Mouse (Mus musculus) lung, embryonic 15.5 days (tissue): ENCODE results near the gene Nat8. TPM values are rescaled to one million over a fixed set of nuclear protein-coding genes. Genes with fewer than 3 reads are reported as not detected.
"Not testable (repeated sequence)": the region's sequence is repeated elsewhere in the genome, so short reads cannot be mapped to it uniquely, and the experiment has no call there.

ENCODE experiments used
- ATAC-seq: fragments of 200-750 bp; cut with Nextera tagmentation; 2 replicates; pipeline ENCODE4 v1.8.0; 2017; ENCODE audit warnings: moderate number of reproducible peaks, borderline replicate concordance; ENCODE audit not compliant: low FRiP score, low TSS enrichment; ENCODE audit errors: extremely low read depth
- H3K27ac ChIP-seq: fragments of 300-500 bp; sonication (generic); 2 replicates; pipeline ENCODE4 v1.5.1; 2015; ENCODE audit warnings: moderate library complexity, mild to moderate bottlenecking, inconsistent platforms
- H3K27me3 ChIP-seq: fragments of 300-500 bp; sonication (generic); 2 replicates; pipeline ENCODE4 v1.6.1; 2015; ENCODE audit warnings: inconsistent platforms
- H3K36me3 ChIP-seq: fragments of 300-500 bp; sonication (generic); 2 replicates; pipeline ENCODE4 v1.6.1; 2015; ENCODE audit warnings: inconsistent platforms
- H3K4me1 ChIP-seq: fragments of 300-500 bp; sonication (generic); 2 replicates; pipeline ENCODE4 v1.6.1; 2015; ENCODE audit warnings: inconsistent platforms
- H3K4me2 ChIP-seq: fragments of 300-500 bp; sonication (generic); 2 replicates; pipeline ENCODE4 v1.6.1; 2015; ENCODE audit warnings: inconsistent platforms, mild to moderate bottlenecking, moderate library complexity
- H3K4me3 ChIP-seq: fragments of 300-500 bp; sonication (generic); 2 replicates; pipeline ENCODE4 v1.5.1; 2015; ENCODE audit warnings: mild to moderate bottlenecking, inconsistent platforms
- H3K9ac ChIP-seq: fragments of 300-500 bp; sonication (generic); 2 replicates; pipeline ENCODE4 v1.6.1; 2015; ENCODE audit warnings: inconsistent platforms
- H3K9me3 ChIP-seq: fragments of 300-500 bp; sonication (generic); 2 replicates; pipeline ENCODE4 v1.6.1; 2016; ENCODE audit warnings: inconsistent platforms
- WGBS: fragments of 180-500 bp; shearing (Covaris S2); methylation state at CpG from one replicate; pipeline ENCODE4 v1.1.7; 2015; 5-methylcytosine and 5-hydroxymethylcytosine counted together
- polyA plus RNA-seq: library from polyadenylated mRNA; unstranded; fragments of >200 nt; fragmentation: Nextera tagmentation; extraction: Ambion mirVana; gene quantifications from 2 replicates; pipeline ENCODE4 v1.2.1, GENCODE M21; 2015

Nat8 gene
- polyA plus RNA-seq, 1 experiment from 2014 or later, result not detected

- Histone ChIP-seq H3K27me3 (no peaks in the 10 kb centered on the region), H3K9ac (no peak overlapping the region), H3K4me3 (no peak overlapping the region), H3K27ac (no peak overlapping the region), H3K4me2 (no peak overlapping the region), H3K36me3 (no peaks in the 10 kb centered on the region), H3K9me3 (no peaks in the 10 kb centered on the region), H3K4me1 (no peaks in the 10 kb centered on the region)
- ATAC-seq, result no peak
- 48% methylated on average over 1 of the region's 1 CpGs for WGBS
Observed at GRCm38 (mm10) chr6:85829462-85829861, 2.4 kb downstream of the Nat8 start.

DNA sequence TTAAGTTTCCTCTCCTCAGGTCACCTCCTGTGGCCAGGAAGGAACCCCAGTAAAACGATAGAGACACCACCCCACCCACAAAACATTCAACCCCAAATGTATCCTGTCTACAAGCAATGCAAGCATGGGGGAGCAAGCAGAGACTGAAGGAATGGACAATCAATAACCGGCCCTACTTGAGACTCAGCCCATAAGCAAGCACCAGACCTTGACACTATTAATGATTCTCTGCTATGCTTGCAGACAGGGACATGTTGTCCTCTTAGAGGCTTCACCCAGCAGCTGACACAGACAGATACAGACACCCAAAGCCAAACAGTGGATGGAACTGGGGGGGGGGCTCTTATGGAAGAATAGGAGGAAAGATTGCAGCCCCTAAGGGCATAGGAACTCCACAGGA is 6.0 kb downstream of the Nat8 start:
- H3K4me1 ChIP-seq, result no peaks in the 10 kb centered on the region
- no peaks in the 10 kb centered on the region for H3K36me3 ChIP-seq
- H3K9ac ChIP-seq, result no peak overlapping the region
- no peaks in the 10 kb centered on the region for H3K27me3 ChIP-seq
- no peaks in the 10 kb centered on the region for H3K9me3 ChIP-seq
- WGBS, result 83% methylated on average over 2 of the region's 2 CpGs
- H3K4me3 ChIP-seq, result no peak overlapping the region
- no peak overlapping the region for H3K27ac ChIP-seq
- no peak for ATAC-seq
- no peak overlapping the region for H3K4me2 ChIP-seq

DNA sequence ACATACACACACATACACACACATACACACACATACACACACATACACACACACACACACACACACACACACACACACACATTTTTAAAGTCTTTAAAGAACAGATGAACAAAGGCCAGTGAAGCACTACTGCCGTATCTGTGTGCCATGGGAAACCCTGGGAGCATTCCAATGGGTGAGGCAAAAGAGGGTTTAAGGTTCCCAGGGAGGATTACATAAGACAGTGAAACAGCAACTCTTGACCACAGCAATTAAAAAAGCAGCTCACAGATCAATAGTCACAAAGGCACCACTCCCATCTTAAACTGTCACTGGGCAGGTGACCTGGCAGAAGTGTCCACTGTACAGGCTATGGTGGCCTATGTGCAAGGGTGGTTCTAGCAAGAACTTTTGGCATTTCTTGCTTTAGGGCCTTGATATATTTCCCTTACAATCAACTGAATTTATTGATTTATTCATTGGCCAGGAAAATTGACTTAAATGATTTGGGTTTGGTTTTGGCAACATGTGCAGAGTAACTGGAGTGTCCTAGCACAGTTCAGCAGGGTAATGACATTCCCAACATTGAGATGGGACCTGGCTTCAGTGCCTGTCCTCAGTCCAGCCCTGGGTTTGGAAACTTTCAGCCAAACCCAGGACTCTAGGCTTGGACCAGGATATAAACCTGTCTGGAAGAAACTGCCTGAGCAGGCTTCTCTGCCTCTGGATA is 8.3 kb downstream of the Nat8 start:
- 96% methylated on average over 1 of the region's 1 CpGs for WGBS
- ATAC-seq, result no peak

GRCm38 (mm10) chr6:85822286-85822685 is 9.6 kb downstream of the Nat8 start:
- WGBS, result 79% methylated on average over 4 of the region's 4 CpGs

More for the DNA sequence above, 8.3 kb downstream of the Nat8 start:
- H3K27me3 ChIP-seq, result no peaks in the 10 kb centered on the region
- no peaks in the 10 kb centered on the region for H3K36me3 ChIP-seq
- H3K4me3 ChIP-seq, result no peak overlapping the region
- no peaks in the 10 kb centered on the region for H3K4me1 ChIP-seq
- H3K9ac ChIP-seq, result no peak overlapping the region
- H3K27ac ChIP-seq, result no peak overlapping the region
- H3K4me2 ChIP-seq, result no peak overlapping the region
- no peaks in the 10 kb centered on the region for H3K9me3 ChIP-seq

GRCm38 (mm10) chr6:85820837-85821236 is 11.0 kb downstream of the Nat8 start, which contains the start of the genes Nat8f6 and Nat8f5:
Gene Nat8f6, minus strand, starts transcription at chr6:85820954.
Gene Nat8f5, minus strand, starts transcription at chr6:85820972.
- H3K27me3 ChIP-seq, result no peaks in the 10 kb centered on the region
- H3K9me3 ChIP-seq, result no peaks in the 10 kb centered on the region
- no peak within 1 kb of the TSS for H3K9ac ChIP-seq
- no peak within 1 kb of the TSS for H3K27ac ChIP-seq
- no peak within 1 kb of the TSS for H3K4me3 ChIP-seq
- H3K4me2 ChIP-seq, result no peak within 1 kb of the TSS
- no peaks in the 10 kb centered on the region for H3K36me3 ChIP-seq
- no peaks in the 10 kb centered on the region for H3K4me1 ChIP-seq
- 88% methylated on average over 5 of the region's 5 CpGs for WGBS
- no peak for ATAC-seq

More at GRCm38 (mm10) chr6:85822286-85822685, 9.6 kb downstream of the Nat8 start:
- Histone ChIP-seq H3K9me3 (no peaks in the 10 kb centered on the region), H3K4me2 (no peak overlapping the region), H3K27me3 (no peaks in the 10 kb centered on the region), H3K9ac (no peak overlapping the region), H3K4me1 (no peaks in the 10 kb centered on the region), H3K4me3 (no peak overlapping the region), H3K27ac (no peak overlapping the region), H3K36me3 (no peaks in the 10 kb centered on the region)
- ATAC-seq, result no peak

GRCm38 (mm10) chr6:85818338-85818737 is 13.5 kb downstream of the Nat8 start:
- no peak overlapping the region for H3K27ac ChIP-seq
- no peak overlapping the region for H3K4me2 ChIP-seq
- WGBS, result 31% methylated on average over 1 of the region's 1 CpGs
- no peaks in the 10 kb centered on the region for H3K4me1 ChIP-seq
- H3K4me3 ChIP-seq, result no peak overlapping the region
- H3K27me3 ChIP-seq, result no peaks in the 10 kb centered on the region
- ATAC-seq, result no peak
- H3K9ac ChIP-seq, result no peak overlapping the region
- no peaks in the 10 kb centered on the region for H3K36me3 ChIP-seq
- H3K9me3 ChIP-seq, result no peaks in the 10 kb centered on the region

DNA sequence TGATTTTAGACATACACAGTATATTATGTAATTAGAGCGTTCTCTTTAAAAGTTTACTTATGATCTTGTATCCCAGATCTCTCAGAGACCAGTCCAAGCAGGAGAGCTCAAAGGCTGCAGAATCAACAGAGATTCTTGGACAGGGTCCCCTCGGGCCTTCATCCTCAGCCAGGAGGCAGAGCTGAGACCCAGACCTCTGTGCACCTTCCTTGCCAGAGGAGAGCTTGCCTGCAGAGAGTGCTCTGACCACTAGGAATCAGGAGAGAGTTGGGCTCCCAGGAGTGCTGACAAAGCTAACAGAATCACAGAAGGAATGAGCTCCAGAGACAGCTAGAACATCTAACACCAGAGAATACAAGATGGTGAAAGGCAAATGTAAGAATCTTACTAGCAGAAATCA is 18.5 kb downstream of the Nat8 start:
- ATAC-seq, result no peak
- no peaks in the 10 kb centered on the region for H3K36me3 ChIP-seq
- no peak overlapping the region for H3K9ac ChIP-seq
- H3K27me3 ChIP-seq, result no peaks in the 10 kb centered on the region
- H3K4me2 ChIP-seq, result no peak overlapping the region
- no peaks in the 10 kb centered on the region for H3K4me1 ChIP-seq
- 76% methylated on average over 2 of the region's 2 CpGs for WGBS
- H3K9me3 ChIP-seq, result no peaks in the 10 kb centered on the region
- H3K27ac ChIP-seq, result no peak overlapping the region
- no peak overlapping the region for H3K4me3 ChIP-seq

DNA sequence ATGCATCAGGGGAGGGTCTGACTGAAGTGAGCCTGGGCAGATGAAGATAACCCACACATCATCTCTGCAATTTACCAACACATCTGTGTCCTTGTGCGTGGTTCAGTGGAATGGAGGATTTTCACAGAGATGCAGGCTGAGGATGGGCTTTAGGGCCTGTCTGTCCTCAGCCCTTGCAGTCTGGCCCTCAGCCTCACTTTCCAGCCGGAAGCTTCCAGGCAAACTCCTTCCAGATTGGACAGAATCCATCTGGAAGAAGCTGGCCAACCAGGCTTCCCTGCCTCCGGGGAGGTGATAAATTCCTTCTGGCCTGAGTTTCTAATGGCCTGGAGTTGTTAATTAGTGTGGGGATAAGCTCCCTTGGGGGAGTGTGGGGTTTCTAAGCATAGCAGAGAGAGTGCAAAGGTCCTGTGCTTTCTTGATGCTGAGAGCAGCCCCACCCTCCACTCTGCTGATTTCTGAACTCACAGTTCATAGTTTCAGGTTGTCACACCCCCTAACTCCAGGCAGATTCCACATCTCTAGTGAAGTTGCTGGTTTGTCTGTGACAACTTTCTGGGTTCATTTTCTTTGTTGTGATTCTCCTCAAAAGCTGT is 20.8 kb downstream of the Nat8 start:
- not testable (repeated sequence) for H3K27ac ChIP-seq, H3K4me1 ChIP-seq, H3K36me3 ChIP-seq, H3K4me3 ChIP-seq, H3K27me3 ChIP-seq, H3K9me3 ChIP-seq, H3K9ac ChIP-seq, H3K4me2 ChIP-seq, ATAC-seq
- WGBS, result 52% methylated on average over 3 of the region's 3 CpGs

DNA sequence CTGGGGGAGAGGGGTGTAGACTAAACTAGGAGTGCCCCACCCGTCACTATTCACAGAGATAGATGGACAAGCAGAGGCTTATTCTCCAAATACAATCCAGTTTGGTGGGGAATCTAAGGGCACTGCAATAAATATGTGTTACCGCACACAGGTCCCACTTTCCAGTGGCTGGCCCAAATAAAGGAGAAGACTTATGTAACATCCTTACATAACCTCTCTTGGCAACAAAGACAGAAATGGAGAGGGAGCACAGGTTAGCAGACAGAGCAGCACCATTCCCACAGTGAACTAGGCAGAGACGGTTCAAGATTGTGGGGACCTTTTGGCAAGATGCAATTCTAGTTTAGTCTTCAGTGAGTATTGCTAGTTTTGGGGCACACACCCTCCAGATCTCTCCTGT is 21.4 kb downstream of the Nat8 start:
- ATAC-seq, H3K9ac ChIP-seq: not testable (repeated sequence)
- WGBS, result 89% methylated on average over 3 of the region's 3 CpGs

GRCm38 (mm10) chr6:85809784-85810183 is 22.1 kb downstream of the Nat8 start:
- H3K4me1 ChIP-seq, H3K9me3 ChIP-seq, H3K27me3 ChIP-seq, ATAC-seq, H3K4me3 ChIP-seq, H3K27ac ChIP-seq, H3K36me3 ChIP-seq, H3K9ac ChIP-seq, H3K4me2 ChIP-seq: not testable (repeated sequence)
- 60% methylated on average over 3 of the region's 3 CpGs for WGBS

More for the DNA sequence above, 21.4 kb downstream of the Nat8 start:
- H3K36me3 ChIP-seq, H3K27ac ChIP-seq, H3K27me3 ChIP-seq, H3K4me1 ChIP-seq, H3K4me2 ChIP-seq, H3K4me3 ChIP-seq, H3K9me3 ChIP-seq: not testable (repeated sequence)

GRCm38 (mm10) chr6:85803180-85803579 is 28.7 kb downstream of the Nat8 start:
- H3K9ac ChIP-seq, H3K4me1 ChIP-seq, H3K9me3 ChIP-seq, H3K4me3 ChIP-seq, H3K36me3 ChIP-seq, H3K4me2 ChIP-seq, H3K27ac ChIP-seq, ATAC-seq, H3K27me3 ChIP-seq: not testable (repeated sequence)
- 61% methylated on average over 5 of the region's 5 CpGs for WGBS
